Mouse (Mus musculus): ENCODE results near the gene Tnxb. TPM values are rescaled to one million over a fixed set of nuclear protein-coding genes. Genes with fewer than 3 reads are reported as not detected.
A peak's percentile ranks its signal among the peaks of the same experiment; 100 is the strongest.

Gene Tnxb
- total and polyA plus RNA-seq, 2 experiments from 2014 or later: 0.28 to 3.1 TPM

GRCm38 (mm10) chr17:34660259-34660820 is 10.0 kb upstream of the Tnxb start:
- no peak for DNase-seq (ENCODE audit: low spot score)

DNA sequence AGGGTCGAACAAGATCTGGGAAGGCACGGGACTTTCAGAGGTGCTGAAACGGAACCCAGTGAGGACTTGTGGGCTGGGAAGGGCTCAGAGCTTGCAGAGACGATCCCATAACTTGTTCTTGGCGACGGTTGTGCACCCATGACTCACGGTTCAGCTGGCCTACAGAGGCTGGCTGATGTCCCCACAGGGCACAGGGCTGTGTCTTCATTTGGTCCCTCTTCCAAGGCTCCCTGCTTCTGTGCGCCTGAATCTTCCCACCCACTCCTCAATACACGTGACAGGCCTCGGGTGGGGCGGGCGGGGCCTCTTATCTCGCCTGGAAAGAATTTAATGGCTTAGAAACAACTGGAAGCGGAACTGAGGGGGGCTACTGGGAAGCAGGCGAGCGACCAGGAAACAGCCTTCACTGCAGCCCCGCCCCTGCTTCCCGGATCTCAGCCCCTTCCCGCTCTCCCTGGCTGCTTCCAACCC is 9.2 kb upstream of the Tnxb start:
- Histone ChIP-seq H3K4me3 (ENCODE audit: low read length) (peak overlapping the region; percentile 4; the same call in 1 of the 2 replicates), H3K4me2 (ENCODE audit: low read depth, low read length) (peak overlapping the region; percentile 34), H3K27me3 (ENCODE audit: insufficient read depth, low read length) (peaks cover 5% of the 10 kb centered on the region; the same call in 1 of the 2 replicates), H3K9me3 (ENCODE audit: low read length) (no peaks in the 10 kb centered on the region), H3K9ac (replicated peaks; ENCODE audit: low read length) (no peak overlapping the region), H3K36me3 (ENCODE audit: insufficient read depth, low read length) (no peaks in the 10 kb centered on the region), H3K4me1 (ENCODE audit: insufficient read depth, low read length) (peaks cover 4% of the 10 kb centered on the region; the same call in 1 of the 2 replicates), H3K27ac (peak overlapping the region; percentile 15; the same call in 1 of the 2 replicates)
- ATAC-seq: no peak
- no peak for DNase-seq (ENCODE audit: low spot score)
- no peak for TF ChIP-seq CTCF (IDR thresholded peaks at IDR 0.05; ENCODE audit: low read depth)
- 12% methylated on average over 19 of the region's 19 CpGs for WGBS

More at GRCm38 (mm10) chr17:34660259-34660820, 10.0 kb upstream of the Tnxb start:
- no peak for ATAC-seq
- Histone ChIP-seq H3K27me3 (ENCODE audit: insufficient read depth, low read length) (peaks cover 5% of the 10 kb centered on the region; the same call in 1 of the 2 replicates), H3K4me3 (ENCODE audit: low read length) (no peak overlapping the region), H3K27ac (no peak overlapping the region), H3K4me2 (ENCODE audit: low read depth, low read length) (no peak overlapping the region), H3K9me3 (ENCODE audit: low read length) (no peaks in the 10 kb centered on the region), H3K9ac (replicated peaks; ENCODE audit: low read length) (no peak overlapping the region), H3K36me3 (ENCODE audit: insufficient read depth, low read length) (no peaks in the 10 kb centered on the region), H3K4me1 (ENCODE audit: insufficient read depth, low read length) (peaks cover 7% of the 10 kb centered on the region; the same call in 1 of the 2 replicates)
- WGBS: 41% methylated on average over 10 of the region's 11 CpGs
- TF ChIP-seq CTCF (IDR thresholded peaks at IDR 0.05; ENCODE audit: low read depth): no peak

DNA sequence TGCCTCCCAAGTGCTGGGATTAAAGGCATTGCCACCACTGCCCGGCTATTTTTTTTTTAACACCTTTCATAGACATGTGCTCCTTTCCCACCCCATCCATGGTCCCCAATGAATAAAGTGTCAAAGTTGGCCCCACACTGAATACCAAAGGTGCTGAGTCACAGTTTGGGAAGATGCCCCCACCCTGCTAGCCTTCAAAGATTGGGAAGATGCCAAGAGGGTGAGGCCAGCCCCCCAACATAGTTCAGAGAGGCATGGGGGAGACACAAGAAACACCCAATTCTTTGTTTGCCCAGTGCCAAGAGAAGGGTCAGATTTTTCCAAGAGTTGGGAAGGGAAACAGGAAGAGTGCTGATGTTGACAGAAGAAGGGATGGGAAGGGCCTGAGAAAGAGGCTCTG is 7.9 kb upstream of the Tnxb start:
- Histone ChIP-seq H3K9me3 (ENCODE audit: low read length) (no peaks in the 10 kb centered on the region), H3K9ac (replicated peaks; ENCODE audit: low read length) (no peak overlapping the region), H3K4me2 (ENCODE audit: low read depth, low read length) (no peak overlapping the region), H3K4me3 (ENCODE audit: low read length) (no peak overlapping the region), H3K27me3 (ENCODE audit: insufficient read depth, low read length) (peaks cover 5% of the 10 kb centered on the region; the same call in 1 of the 2 replicates), H3K4me1 (ENCODE audit: insufficient read depth, low read length) (no peaks in the 10 kb centered on the region; the same call in 1 of the 2 replicates), H3K36me3 (ENCODE audit: insufficient read depth, low read length) (no peaks in the 10 kb centered on the region), H3K27ac (no peak overlapping the region)
- ATAC-seq: no peak
- no peak for DNase-seq (ENCODE audit: low spot score)
- TF ChIP-seq CTCF (IDR thresholded peaks at IDR 0.05; ENCODE audit: low read depth): no peak
- whole genome bisulfite sequencing: 76% methylated on average over 1 of the region's 1 CpGs

DNA sequence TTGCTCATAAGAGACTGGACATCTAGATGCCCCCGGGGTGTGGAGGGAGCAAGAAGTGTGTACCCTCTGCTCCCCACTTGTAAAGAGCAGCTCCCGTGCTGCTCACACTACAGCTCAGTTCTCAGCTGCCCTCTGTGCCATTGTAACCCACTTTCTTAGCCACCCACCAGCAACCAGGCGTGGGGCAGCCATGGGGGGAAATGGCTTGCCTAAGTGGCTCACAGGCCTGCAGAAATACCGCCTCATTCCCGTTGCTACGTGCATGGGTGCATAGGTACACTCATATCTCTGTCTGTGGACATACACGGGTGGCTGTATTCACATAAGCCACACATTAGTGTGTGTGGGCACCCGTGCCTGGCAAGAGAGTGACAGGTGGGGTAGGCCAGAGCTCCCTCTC is 7.4 kb upstream of the Tnxb start:
- Histone ChIP-seq H3K4me3 (ENCODE audit: low read length) (no peak overlapping the region), H3K9ac (replicated peaks; ENCODE audit: low read length) (no peak overlapping the region), H3K36me3 (ENCODE audit: insufficient read depth, low read length) (no peaks in the 10 kb centered on the region), H3K27me3 (ENCODE audit: insufficient read depth, low read length) (peaks cover 5% of the 10 kb centered on the region; the same call in 1 of the 2 replicates), H3K4me2 (ENCODE audit: low read depth, low read length) (no peak overlapping the region), H3K9me3 (ENCODE audit: low read length) (no peaks in the 10 kb centered on the region), H3K27ac (no peak overlapping the region), H3K4me1 (ENCODE audit: insufficient read depth, low read length) (no peaks in the 10 kb centered on the region; the same call in 1 of the 2 replicates)
- ATAC-seq (no peak), DNase-seq (ENCODE audit: low spot score) (no peak)
- WGBS: 82% methylated on average over 8 of the region's 8 CpGs
- TF ChIP-seq CTCF (IDR thresholded peaks at IDR 0.05; ENCODE audit: low read depth): no peak

GRCm38 (mm10) chr17:34663558-34663957 is 6.8 kb upstream of the Tnxb start:
- Histone ChIP-seq H3K27ac (no peak overlapping the region), H3K9ac (replicated peaks; ENCODE audit: low read length) (no peak overlapping the region), H3K4me1 (ENCODE audit: insufficient read depth, low read length) (no peaks in the 10 kb centered on the region; the same call in 1 of the 2 replicates), H3K4me3 (ENCODE audit: low read length) (no peak overlapping the region), H3K9me3 (ENCODE audit: low read length) (no peaks in the 10 kb centered on the region), H3K4me2 (ENCODE audit: low read depth, low read length) (no peak overlapping the region), H3K27me3 (ENCODE audit: insufficient read depth, low read length) (peaks cover 5% of the 10 kb centered on the region; the same call in 1 of the 2 replicates), H3K36me3 (ENCODE audit: insufficient read depth, low read length) (no peaks in the 10 kb centered on the region)
- ATAC-seq (no peak), DNase-seq (ENCODE audit: low spot score) (no peak)
- no peak for TF ChIP-seq CTCF (IDR thresholded peaks at IDR 0.05; ENCODE audit: low read depth)
- 32% methylated on average over 1 of the region's 1 CpGs for whole genome bisulfite sequencing

- no peak for ATAC-seq
- H3K27ac ChIP-seq: no peak overlapping the region
- no peaks in the 10 kb centered on the region for H3K9me3 ChIP-seq (ENCODE audit: low read length)
- no peak for TF ChIP-seq CTCF (IDR thresholded peaks at IDR 0.05; ENCODE audit: low read depth)
- no peaks in the 10 kb centered on the region; the same call in 1 of the 2 replicates for H3K4me1 ChIP-seq (ENCODE audit: insufficient read depth, low read length)
- no peaks in the 10 kb centered on the region for H3K36me3 ChIP-seq (ENCODE audit: insufficient read depth, low read length)
- H3K4me2 ChIP-seq (ENCODE audit: low read depth, low read length): no peak overlapping the region
- H3K9ac ChIP-seq (replicated peaks; ENCODE audit: low read length): no peak overlapping the region
- H3K27me3 ChIP-seq (ENCODE audit: insufficient read depth, low read length): peaks cover 9% of the 10 kb centered on the region; the same call in 1 of the 2 replicates
- no peak overlapping the region for H3K4me3 ChIP-seq (ENCODE audit: low read length)
- WGBS: 75% methylated on average over 7 of the region's 7 CpGs
- no peak for DNase-seq (ENCODE audit: low spot score)
Measured at GRCm38 (mm10) chr17:34664472-34664871, 5.9 kb upstream of the Tnxb start.

Measured in hindbrain, postnatal 0 days (tissue).